Mouse (Mus musculus) liver, embryonic 18 days (tissue): Measurements from ENCODE around the gene Pik3c2g. TPM values are rescaled to one million over a fixed set of nuclear protein-coding genes. Genes with fewer than 3 reads are reported as not detected.

Experiments
- polyA plus RNA-seq: library from polyadenylated mRNA; depleted of rRNA; stranded (reverse); fragments of >200 nt; gene quantifications from 2 replicates; pipeline ENCODE4 v1.2.3, GENCODE M21; 2012; rRNA removed

The Pik3c2g gene
- polyA plus RNA-seq = 5.8 and 6.7 TPM in 2 replicates

DNA sequence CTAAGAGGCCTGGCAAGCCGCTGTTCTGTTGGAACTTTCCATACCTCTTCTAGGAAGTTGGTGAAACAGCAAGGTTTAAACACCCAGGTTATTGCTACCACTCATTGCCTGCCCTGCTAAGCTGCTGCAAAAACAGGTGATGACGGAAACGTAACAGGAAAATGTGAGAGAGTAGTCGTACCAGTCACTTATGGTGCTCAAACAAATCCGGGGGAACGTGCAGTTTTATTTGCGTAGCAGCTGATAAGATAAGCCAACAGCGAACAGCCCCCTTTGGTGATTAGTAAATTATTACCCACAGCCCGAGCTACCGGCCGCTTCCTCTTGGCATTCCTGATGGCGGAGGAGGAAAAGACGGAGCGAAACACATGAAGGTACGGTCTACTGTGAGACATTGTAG lies at the start of gene Pik3c2g:
Pik3c2g (plus strand) TSS at position 330 of the 400 bp plus-strand sequence.

Other genes starting within 250 kb of the Pik3c2g start
- not detected in 2 replicates for gene Rergl, start 85.2 kb upstream of the Pik3c2g start, polyA plus RNA-seq